Mouse (Mus musculus) neutrophil, adult 5-6 weeks (primary cell): ENCODE data around the gene Eid2b. TPM values are rescaled to one million over a fixed set of nuclear protein-coding genes. Genes with fewer than 3 reads are reported as not detected.

ENCODE experiments used
- ATAC-seq: fragments of 151-379, 151-347 bp; 2 replicates; pipeline ENCODE4 v1.8.0; 2017; ENCODE audit warnings: mild to moderate bottlenecking, moderate TSS enrichment; ENCODE audit not compliant: insufficient number of reproducible peaks, poor library complexity, low FRiP score, severe bottlenecking; ENCODE audit errors: extremely low read depth
- total RNA-seq: library from RNA; stranded (forward); fragments of 200-1000 nt; gene quantifications from 2 replicates; pipeline ENCODE4 v1.2.3, GENCODE M21; 2017

The Eid2b gene
- total RNA-seq, 1 experiment from 2014 or later = 5.9 TPM

GRCm38 (mm10) chr7:28294481-28294880 is 16.9 kb downstream of the Eid2b start:
- ATAC-seq = no peak

DNA sequence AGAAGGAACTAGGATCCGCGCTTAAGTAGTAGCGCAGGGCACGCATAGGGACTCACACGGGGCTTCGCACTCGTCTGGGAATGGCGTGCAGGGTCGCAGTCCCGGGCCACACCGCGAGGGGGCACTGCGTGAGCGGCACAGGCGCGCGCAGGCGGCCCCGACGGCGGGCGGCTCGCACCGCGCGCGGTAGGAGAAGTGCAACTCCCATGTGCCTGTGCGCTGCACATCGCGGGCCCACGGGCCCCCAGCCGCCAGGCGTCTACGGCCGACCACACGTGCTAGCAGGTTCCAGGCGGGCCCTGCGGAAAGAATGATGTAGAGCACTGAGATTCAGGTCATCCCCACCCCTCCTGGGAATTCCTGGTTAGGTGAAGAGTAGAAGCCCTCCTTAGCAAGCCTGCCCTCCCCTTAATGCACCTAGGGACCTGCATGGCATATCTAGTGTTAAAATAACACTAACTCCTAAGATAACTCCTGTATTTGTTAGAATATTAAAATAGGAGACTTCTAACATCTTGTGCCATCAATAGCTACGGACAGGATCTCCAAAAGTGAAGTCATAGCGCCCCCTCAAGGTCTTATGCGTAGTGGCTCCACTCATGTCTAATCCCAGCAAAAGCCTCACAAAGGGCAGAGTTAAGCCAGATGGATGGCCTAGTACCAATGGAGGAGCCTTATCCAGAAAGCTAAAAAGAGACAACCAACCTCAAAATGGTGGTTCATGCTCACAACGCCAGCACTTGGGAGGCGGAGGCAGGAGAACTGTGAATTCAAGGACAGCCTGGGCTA is 21.5 kb downstream of the Eid2b start:
- ATAC-seq = no peak

- ATAC-seq = no peak
Observed at GRCm38 (mm10) chr7:28301616-28302433, 24.3 kb downstream of the Eid2b start, which contains the start of gene Dll3. Dll3 (minus strand) TSS chr7:28302238.

DNA sequence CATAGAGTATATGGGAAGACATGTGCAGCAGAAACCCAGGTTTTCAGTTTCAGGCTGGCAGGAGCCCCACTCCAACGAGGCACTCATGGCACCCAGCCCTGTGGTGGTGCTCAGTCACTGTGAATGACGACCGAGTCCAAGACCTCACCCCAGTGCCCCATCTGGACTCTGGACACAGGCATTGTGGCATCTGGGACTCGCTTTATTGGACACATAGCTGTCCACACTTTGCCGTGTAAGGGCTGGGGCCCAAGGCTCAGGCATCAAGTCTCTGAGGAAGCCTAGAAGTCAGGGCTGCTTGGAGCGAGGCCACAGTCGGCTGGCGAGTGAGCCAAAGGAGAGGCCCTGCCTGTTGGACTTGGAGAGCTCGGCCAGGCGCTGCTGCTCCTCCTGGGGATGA is 28.1 kb downstream of the Eid2b start:
- ATAC-seq = no peak

- ATAC-seq = no peak
Observed at GRCm38 (mm10) chr7:28306216-28306615, 28.7 kb downstream of the Eid2b start.

DNA sequence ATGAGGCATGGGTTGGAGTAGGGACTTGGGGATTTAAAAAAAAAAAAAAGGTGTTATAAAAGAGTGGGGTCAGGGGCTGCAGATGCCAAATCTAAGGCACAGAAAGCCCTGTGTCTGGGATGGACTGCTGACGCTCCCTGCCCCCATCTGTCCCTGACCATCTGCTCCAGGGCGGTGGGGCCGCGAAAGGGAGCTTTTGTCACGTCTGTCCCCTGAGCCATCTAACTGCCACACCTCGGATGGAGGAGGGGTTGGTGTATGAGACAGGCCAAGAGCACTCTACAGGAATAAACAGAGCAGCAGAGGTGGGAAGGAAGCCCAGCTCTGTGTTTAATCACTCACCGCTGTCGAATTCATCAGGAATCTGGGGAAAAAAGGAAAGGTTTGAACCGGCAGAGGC is 32.2 kb downstream of the Eid2b start:
- ATAC-seq = no peak

GRCm38 (mm10) chr7:28311151-28311925 is 33.8 kb downstream of the Eid2b start:
- no peak for ATAC-seq

DNA sequence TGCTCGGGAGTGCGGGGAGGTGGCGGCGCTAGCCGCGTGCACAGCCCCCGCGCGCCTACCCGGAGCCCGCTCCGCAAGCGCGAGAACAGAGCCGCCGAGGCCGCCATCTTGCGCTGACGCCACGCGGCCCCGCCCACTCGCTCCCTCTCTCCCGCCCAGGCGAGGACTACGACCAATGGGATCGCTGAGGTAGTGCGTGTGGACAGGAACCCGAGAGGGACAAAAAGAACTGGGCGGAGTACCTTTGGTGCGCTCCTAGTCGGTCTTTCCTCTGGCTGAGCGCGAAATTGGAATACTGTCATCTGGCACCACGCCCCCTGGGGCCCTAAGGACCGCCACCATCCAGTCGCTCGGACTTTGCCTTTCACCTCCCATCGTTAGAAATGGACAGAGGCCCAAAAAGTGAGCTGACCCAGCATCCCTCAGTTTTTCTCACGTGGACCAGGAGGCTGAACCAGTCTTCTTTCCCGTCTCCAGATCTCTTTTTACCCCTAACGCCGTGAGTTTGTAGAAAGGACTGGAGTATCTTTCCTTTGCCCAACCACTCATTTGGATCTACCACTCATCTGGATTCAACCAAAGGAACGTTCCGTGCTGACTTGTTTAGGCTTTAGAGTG is 34.5 kb downstream of the Eid2b start, which contains the start of gene Timm50:
TSS of gene Timm50 (minus strand) at position 147 of the 618 bp plus-strand sequence.
- ATAC-seq = peak; percentile 97

DNA sequence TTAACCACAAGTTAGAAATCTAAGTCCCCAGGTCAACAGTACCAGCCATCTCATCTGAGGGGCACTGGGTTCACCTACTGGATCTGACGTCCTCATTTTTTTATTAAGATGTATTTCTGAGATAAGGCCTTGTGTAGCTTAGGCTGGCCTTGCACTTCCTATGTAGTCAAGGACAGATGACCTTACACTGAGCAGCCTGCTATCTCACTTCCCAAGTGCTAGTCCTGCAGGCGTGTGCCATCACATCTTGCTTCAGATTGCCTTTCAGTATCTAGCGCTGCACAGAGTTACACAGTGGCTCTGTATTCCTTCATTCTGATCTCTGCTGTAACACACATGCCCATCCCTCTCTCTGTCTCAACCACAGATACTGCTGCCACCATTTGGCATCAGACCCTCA is 40.5 kb downstream of the Eid2b start:
- ATAC-seq = no peak

GRCm38 (mm10) chr7:28318714-28319113 is 41.2 kb downstream of the Eid2b start:
- no peak for ATAC-seq

DNA sequence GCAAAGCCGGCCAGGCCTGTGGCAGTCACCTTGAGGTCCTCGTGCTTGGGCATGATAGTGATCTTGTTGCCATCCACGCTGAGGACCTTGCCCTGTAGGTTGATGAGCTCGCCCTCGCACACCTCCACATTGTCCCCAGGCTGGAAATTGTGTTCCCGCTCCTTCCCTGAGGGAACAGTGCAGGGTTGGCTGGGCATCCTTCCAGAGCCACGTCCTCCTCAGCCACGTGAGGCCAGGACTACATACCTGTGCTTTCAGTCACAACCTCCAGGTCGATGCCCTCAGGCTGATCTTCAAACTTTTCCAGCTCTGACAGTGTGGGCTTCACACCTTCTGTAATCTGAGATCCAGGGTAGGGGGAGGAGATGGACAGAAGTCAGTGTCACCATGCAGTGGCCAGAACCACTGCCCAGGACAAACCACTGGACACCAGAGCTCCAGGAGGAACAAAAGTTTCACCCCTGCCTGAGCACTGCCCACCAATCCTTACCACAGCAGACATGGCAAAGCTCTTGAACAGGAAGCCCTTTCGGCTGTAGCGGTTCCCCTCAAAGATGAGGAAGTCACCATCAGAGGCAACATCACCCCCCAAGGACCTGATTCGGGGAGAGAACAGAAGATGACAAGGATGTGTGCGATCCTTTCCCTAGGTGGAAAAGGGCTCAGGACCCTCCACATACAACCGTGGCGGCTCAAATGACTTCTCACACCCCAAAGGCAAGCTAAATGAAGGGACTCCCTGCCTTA is 44.6 kb downstream of the Eid2b start:
- no peak for ATAC-seq

- no peak for ATAC-seq
Observed at GRCm38 (mm10) chr7:28325293-28325692, 47.8 kb downstream of the Eid2b start.

DNA sequence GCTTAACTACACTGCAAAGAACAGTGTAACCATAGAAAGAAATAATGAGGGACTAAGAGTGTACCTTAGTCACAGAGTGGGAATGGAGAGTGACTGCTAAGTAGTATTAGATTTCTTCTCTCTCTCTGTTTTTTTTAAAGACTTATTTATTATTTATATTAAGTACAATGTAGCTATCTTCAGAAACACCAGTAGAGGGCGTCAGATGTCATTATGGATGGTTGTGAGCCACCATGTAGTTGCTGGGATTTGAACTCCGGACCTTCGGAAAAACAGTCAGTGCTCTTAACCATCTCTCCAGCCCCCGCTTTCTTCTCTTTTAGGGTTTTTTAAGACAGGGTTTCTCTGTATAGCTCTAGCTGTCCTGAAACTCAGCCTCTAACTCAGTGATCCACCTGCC is 48.9 kb downstream of the Eid2b start:
- ATAC-seq = no peak

DNA sequence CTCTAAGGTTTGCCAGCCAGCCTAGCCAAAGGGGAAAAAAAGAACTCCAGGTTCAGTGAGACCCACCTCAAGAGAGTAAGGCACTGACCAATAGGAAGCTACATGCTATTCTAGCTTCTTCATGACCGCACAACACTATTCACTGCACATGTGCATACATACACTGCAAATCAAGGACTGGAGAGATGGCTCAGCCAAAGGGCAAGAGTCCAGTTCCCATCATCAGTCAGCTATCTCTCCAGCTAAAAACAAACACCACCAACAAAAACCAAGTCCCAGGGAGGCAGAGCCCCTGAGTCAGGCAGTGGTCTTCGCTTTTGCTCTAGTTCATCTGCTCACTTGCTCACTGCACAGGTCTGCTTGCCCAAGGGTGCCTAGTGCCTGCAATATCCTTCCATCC is 50.7 kb downstream of the Eid2b start:
- no peak for ATAC-seq

Other genes starting within 250 kb of the Eid2b start
- gene Psmc4, start 227.6 kb upstream of the Eid2b start, total RNA-seq = 102 and 105 TPM in 2 replicates
- gene Fcgbp, start 206.5 kb upstream of the Eid2b start, total RNA-seq = 0.23 and 0.74 TPM in 2 replicates
- not detected in 2 replicates for gene 9530053A07Rik, start 148.3 kb upstream of the Eid2b start, total RNA-seq
- 49.8 and 55.4 TPM in 2 replicates for gene Fbl, start 108.0 kb upstream of the Eid2b start, total RNA-seq
- gene Dyrk1b, start 98.3 kb upstream of the Eid2b start, total RNA-seq = 11.5 and 13.2 TPM in 2 replicates
- 1.2 TPM in 1 of 2 replicates, not detected in the other for gene Eid2, start 9.9 kb upstream of the Eid2b start, total RNA-seq
- gene Selenov, start 13.4 kb downstream of the Eid2b start, total RNA-seq = not detected in 2 replicates
- gene Dll3, start 24.5 kb downstream of the Eid2b start, total RNA-seq = 0.12 and 0.47 TPM in 2 replicates
- gene Timm50, start 34.3 kb downstream of the Eid2b start, total RNA-seq = 8.5 and 10.0 TPM in 2 replicates
- 118 and 126 TPM in 2 replicates for gene Supt5, start 61.0 kb downstream of the Eid2b start, total RNA-seq
- 700 and 800 TPM in 2 replicates for gene Rps16, start 72.9 kb downstream of the Eid2b start, total RNA-seq
- gene Plekhg2, start 94.9 kb downstream of the Eid2b start, total RNA-seq = 32.6 and 39.7 TPM in 2 replicates
- gene Zfp36, start 102.5 kb downstream of the Eid2b start, total RNA-seq = 496 and 563 TPM in 2 replicates
- 9.1 and 9.8 TPM in 2 replicates for gene Med29, start 115.0 kb downstream of the Eid2b start, total RNA-seq
- gene Paf1, start 115.2 kb downstream of the Eid2b start, total RNA-seq = 218 and 230 TPM in 2 replicates
- 1,008 and 1,024 TPM in 2 replicates for gene Gmfg, start 159.7 kb downstream of the Eid2b start, total RNA-seq
- 0.37 and 0.47 TPM in 2 replicates for gene Lrfn1, start 174.2 kb downstream of the Eid2b start, total RNA-seq
- gene Ifnl2, start 232.7 kb downstream of the Eid2b start, total RNA-seq = not detected in 2 replicates
- gene Ifnl3, start 245.1 kb downstream of the Eid2b start, total RNA-seq = not detected in 2 replicates